Mouse (Mus musculus): Measurements from ENCODE around the gene Acadvl.

GRCm38 (mm10) chr11:69979827-69980195, 35.4 kb downstream of the Acadvl start:
- TF ChIP-seq EP300 (IDR thresholded peaks at IDR 0.05; ENCODE audit: low read depth) (no peak), CTCF (IDR thresholded peaks at IDR 0.05; ENCODE audit: low read depth) (no peak)
